Mouse (Mus musculus) hindbrain, postnatal 0 days (tissue): Measurements from ENCODE around the gene Myo15b. TPM values are rescaled to one million over a fixed set of nuclear protein-coding genes. Genes with fewer than 3 reads are reported as not detected.
A peak's percentile ranks its signal among the peaks of the same experiment; 100 is the strongest.

Source experiments
- ATAC-seq: fragments of 200-750 bp; cut with Nextera tagmentation; 2 replicates; pipeline ENCODE4 v1.8.0; 2017; ENCODE audit warnings: mild to moderate bottlenecking, moderate TSS enrichment, moderate library complexity
- DNase-seq: peaks from one replicate; pipeline ENCODE4 v3.0.0-alpha.2; 2015; ENCODE audit warnings: low spot score
- H3K27ac ChIP-seq: fragments of 300-500 bp; sonication (generic); 2 replicates; pipeline ENCODE4 v1.5.1; 2014; ENCODE audit warnings: mild to moderate bottlenecking
- H3K27me3 ChIP-seq: fragments of 300-500 bp; sonication (generic); 2 replicates; pipeline ENCODE4 v1.6.1; 2014; ENCODE audit warnings: low read length, mixed read lengths; ENCODE audit not compliant: insufficient read depth
- H3K36me3 ChIP-seq: fragments of 300-500 bp; sonication (generic); 2 replicates; pipeline ENCODE4 v1.6.1; 2014; ENCODE audit warnings: low read length, mixed read lengths; ENCODE audit not compliant: insufficient read depth
- H3K4me1 ChIP-seq: fragments of 300-500 bp; sonication (generic); 2 replicates; pipeline ENCODE4 v1.6.1; 2014; ENCODE audit warnings: antibody characterized with exemption, low read length, mixed read lengths; ENCODE audit not compliant: insufficient read depth
- H3K4me2 ChIP-seq: fragments of 300-500 bp; sonication (generic); 2 replicates; pipeline ENCODE4 v1.6.1; 2014; ENCODE audit warnings: low read depth, mild to moderate bottlenecking, low read length, moderate library complexity, mixed read lengths
- H3K4me3 ChIP-seq: fragments of 300-500 bp; sonication (generic); 2 replicates; pipeline ENCODE4 v1.5.1; 2014; ENCODE audit warnings: low read length
- H3K9ac ChIP-seq: fragments of 300-500 bp; sonication (generic); replicated peaks from 2 replicates; pipeline ENCODE4 v1.6.1; 2014; ENCODE audit warnings: mild to moderate bottlenecking, low read length, moderate library complexity, mixed read lengths
- H3K9me3 ChIP-seq: fragments of 300-500 bp; sonication (generic); 2 replicates; pipeline ENCODE4 v1.6.1; 2016; ENCODE audit warnings: low read length, mixed read lengths
- CTCF ChIP-seq: IDR thresholded peaks from 2 replicates; pipeline ENCODE4 v1.5.1; 2016; ENCODE audit warnings: antibody characterized with exemption, control low read depth, low read depth
- WGBS: fragments of 180-500 bp; shearing (Covaris S2); extraction: QIAGEN DNeasy Blood & Tissue Kit; methylation state at CpG from one replicate; pipeline ENCODE4 v1.1.7; 2014; 5-methylcytosine and 5-hydroxymethylcytosine counted together
- polyA plus RNA-seq: library from polyadenylated mRNA; unstranded; fragments of >200 nt; fragmentation: Nextera tagmentation; extraction: Ambion mirVana; gene quantifications from 2 replicates; pipeline ENCODE4 v1.2.1, GENCODE M21; 2015
- total RNA-seq: library from RNA; depleted of rRNA; stranded (reverse); fragments of >200 nt; gene quantifications from 2 replicates; pipeline ENCODE4 v1.2.3, GENCODE M21; 2014; rRNA removed

Myo15b gene
- total and polyA plus RNA-seq, 2 experiments from 2014 or later = 0.20 to 0.63 TPM

- no peak overlapping the region for H3K9ac ChIP-seq
- ATAC-seq = no peak
- 80% methylated on average over 3 of the region's 3 CpGs for WGBS
Observed at GRCm38 (mm10) chr11:115929818-115930217, 71.6 kb downstream of the Myo15b start.

GRCm38 (mm10) chr11:115931235-115931634 is 73.0 kb downstream of the Myo15b start:
- peaks cover 7% of the 10 kb centered on the region; the same call in 1 of the 2 replicates for H3K36me3 ChIP-seq

More at GRCm38 (mm10) chr11:115929818-115930217, 71.6 kb downstream of the Myo15b start:
- DNase-seq = no peak
- Histone ChIP-seq H3K27me3 (no peaks in the 10 kb centered on the region), H3K36me3 (peaks cover 3% of the 10 kb centered on the region; the same call in 1 of the 2 replicates), H3K27ac (no peak overlapping the region), H3K4me2 (no peak overlapping the region), H3K9me3 (no peaks in the 10 kb centered on the region), H3K4me3 (no peak overlapping the region), H3K4me1 (peaks cover 18% of the 10 kb centered on the region)
- no peak for TF ChIP-seq CTCF

GRCm38 (mm10) chr11:115933108-115933746 is 75.0 kb downstream of the Myo15b start, which contains the start of the genes Sap30bp and Recql5:
TSS of gene Sap30bp (plus strand) at chr11:115933282.
TSS of gene Recql5 (minus strand) at chr11:115933477.
- WGBS = under 1% methylated on average over 28 of the region's 28 CpGs
- peaks cover 18% of the 10 kb centered on the region for H3K4me1 ChIP-seq
- peak within 1 kb of the TSS; percentile 86 for H3K4me2 ChIP-seq
- H3K9ac ChIP-seq = peak within 1 kb of the TSS; percentile 80
- peak; percentile 100 for DNase-seq
- no peak for TF ChIP-seq CTCF
- peaks cover 12% of the 10 kb centered on the region; the same call in 1 of the 2 replicates for H3K36me3 ChIP-seq
- peak within 1 kb of the TSS; percentile 65; the same call in 1 of the 2 replicates for H3K27ac ChIP-seq
- peak within 1 kb of the TSS; percentile 87 for H3K4me3 ChIP-seq
- ATAC-seq = peak; percentile 100
- H3K9me3 ChIP-seq = no peaks in the 10 kb centered on the region
- no peaks in the 10 kb centered on the region for H3K27me3 ChIP-seq

More at GRCm38 (mm10) chr11:115931235-115931634, 73.0 kb downstream of the Myo15b start:
- WGBS = 75% methylated on average over 3 of the region's 3 CpGs
- no peak for ATAC-seq
- no peak overlapping the region for H3K4me3 ChIP-seq
- no peak overlapping the region for H3K4me2 ChIP-seq
- H3K4me1 ChIP-seq = peaks cover 18% of the 10 kb centered on the region
- TF ChIP-seq CTCF = no peak
- H3K9me3 ChIP-seq = no peaks in the 10 kb centered on the region
- no peak for DNase-seq
- H3K27ac ChIP-seq = no peak overlapping the region
- H3K27me3 ChIP-seq = no peaks in the 10 kb centered on the region
- no peak overlapping the region for H3K9ac ChIP-seq

- Histone ChIP-seq H3K36me3 (peaks cover 14% of the 10 kb centered on the region; the same call in 1 of the 2 replicates), H3K4me2 (peak overlapping the region; percentile 86), H3K27me3 (no peaks in the 10 kb centered on the region), H3K9me3 (no peaks in the 10 kb centered on the region), H3K4me1 (peaks cover 18% of the 10 kb centered on the region), H3K27ac (peak overlapping the region; percentile 65; the same call in 1 of the 2 replicates), H3K9ac (peak overlapping the region; percentile 80), H3K4me3 (peak overlapping the region; percentile 87)
- no peak for TF ChIP-seq CTCF
- DNase-seq (no peak), ATAC-seq (peak; percentile 59)
- WGBS = under 1% methylated on average over 16 of the region's 16 CpGs
Observed at GRCm38 (mm10) chr11:115933747-115934110, 75.5 kb downstream of the Myo15b start.

- Histone ChIP-seq H3K36me3 (peaks cover 19% of the 10 kb centered on the region), H3K9ac (no peak overlapping the region), H3K4me3 (no peak overlapping the region), H3K27me3 (no peaks in the 10 kb centered on the region), H3K27ac (no peak overlapping the region), H3K4me2 (no peak overlapping the region), H3K4me1 (no peaks in the 10 kb centered on the region; the same call in 1 of the 2 replicates), H3K9me3 (no peaks in the 10 kb centered on the region)
- DNase-seq (peak; percentile 89), ATAC-seq (no peak)
- peak; percentile 86 for TF ChIP-seq CTCF
- WGBS = 38% methylated on average over 6 of the region's 6 CpGs
Observed at GRCm38 (mm10) chr11:115939690-115940329, 81.6 kb downstream of the Myo15b start.

- 81% methylated on average over 7 of the region's 7 CpGs for WGBS
- Histone ChIP-seq H3K4me3 (no peak overlapping the region), H3K4me1 (no peaks in the 10 kb centered on the region), H3K9ac (no peak overlapping the region), H3K27me3 (no peaks in the 10 kb centered on the region), H3K36me3 (peaks cover 13% of the 10 kb centered on the region), H3K9me3 (no peaks in the 10 kb centered on the region), H3K4me2 (no peak overlapping the region), H3K27ac (no peak overlapping the region)
- DNase-seq (no peak), ATAC-seq (no peak)
- peak; percentile 39 for TF ChIP-seq CTCF
Observed at GRCm38 (mm10) chr11:115941980-115942379, 83.8 kb downstream of the Myo15b start.

Other genes with a start within 250 kb of the Myo15b start
- 13.2 and 16.7 TPM in 2 replicates for gene Mif4gd, start 245.4 kb upstream of the Myo15b start, total RNA-seq
- gene Mif4gd, start 245.4 kb upstream of the Myo15b start, polyA plus RNA-seq = 19.2 and 22.7 TPM in 2 replicates
- gene Slc25a19, start 230.1 kb upstream of the Myo15b start, total RNA-seq = 29.0 and 29.5 TPM in 2 replicates
- 41.2 and 41.8 TPM in 2 replicates for gene Slc25a19, start 230.1 kb upstream of the Myo15b start, polyA plus RNA-seq
- 68.0 and 76.6 TPM in 2 replicates for gene Grb2, start 149.8 kb upstream of the Myo15b start, total RNA-seq
- gene Grb2, start 149.8 kb upstream of the Myo15b start, polyA plus RNA-seq = 139 and 159 TPM in 2 replicates
- 42.4 and 42.6 TPM in 2 replicates for gene Tmem94, start 93.0 kb upstream of the Myo15b start, total RNA-seq
- gene Tmem94, start 93.0 kb upstream of the Myo15b start, polyA plus RNA-seq = 12.5 and 16.1 TPM in 2 replicates
- 24.4 and 39.2 TPM in 2 replicates for gene Caskin2, start 44.8 kb upstream of the Myo15b start, total RNA-seq
- gene Caskin2, start 44.8 kb upstream of the Myo15b start, polyA plus RNA-seq = 7.7 and 8.0 TPM in 2 replicates
- 22.5 and 34.6 TPM in 2 replicates for gene Tsen54, start 43.7 kb upstream of the Myo15b start, total RNA-seq
- gene Tsen54, start 43.7 kb upstream of the Myo15b start, polyA plus RNA-seq = 18.0 and 18.8 TPM in 2 replicates
- gene Llgl2, start 34.4 kb upstream of the Myo15b start, total RNA-seq = 1.6 and 2.1 TPM in 2 replicates
- 1.5 and 1.8 TPM in 2 replicates for gene Llgl2, start 34.4 kb upstream of the Myo15b start, polyA plus RNA-seq
- gene Smim5, start 41.6 kb downstream of the Myo15b start, total RNA-seq = 2.0 and 2.5 TPM in 2 replicates
- 2.7 and 3.7 TPM in 2 replicates for gene Smim5, start 41.6 kb downstream of the Myo15b start, polyA plus RNA-seq
- not detected in 2 replicates for gene Smim6, start 53.6 kb downstream of the Myo15b start, total RNA-seq
- 0.35 and 0.43 TPM in 2 replicates for gene Smim6, start 53.6 kb downstream of the Myo15b start, polyA plus RNA-seq
- gene Sap30bp, start 74.9 kb downstream of the Myo15b start, total RNA-seq = 46.4 and 52.8 TPM in 2 replicates
- 39.2 and 42.8 TPM in 2 replicates for gene Sap30bp, start 74.9 kb downstream of the Myo15b start, polyA plus RNA-seq
- gene Recql5, start 75.1 kb downstream of the Myo15b start, total RNA-seq = 11.4 and 14.3 TPM in 2 replicates
- 7.9 and 9.9 TPM in 2 replicates for gene Recql5, start 75.1 kb downstream of the Myo15b start, polyA plus RNA-seq
- gene Itgb4, start 116.3 kb downstream of the Myo15b start, total RNA-seq = 1.7 and 3.1 TPM in 2 replicates
- 2.2 and 2.8 TPM in 2 replicates for gene Itgb4, start 116.3 kb downstream of the Myo15b start, polyA plus RNA-seq
- 51.5 and 52.3 TPM in 2 replicates for gene Galk1, start 154.3 kb downstream of the Myo15b start, total RNA-seq
- 60.3 and 61.7 TPM in 2 replicates for gene Galk1, start 154.3 kb downstream of the Myo15b start, polyA plus RNA-seq
- gene H3f3b, start 169.6 kb downstream of the Myo15b start, total RNA-seq = 603 and 627 TPM in 2 replicates
- gene H3f3b, start 169.6 kb downstream of the Myo15b start, polyA plus RNA-seq = 2,179 and 2,253 TPM in 2 replicates
- gene Unk, start 171.9 kb downstream of the Myo15b start, total RNA-seq = 47.1 and 50.2 TPM in 2 replicates
- gene Unk, start 171.9 kb downstream of the Myo15b start, polyA plus RNA-seq = 22.8 and 24.5 TPM in 2 replicates
- 0.65 and 1.3 TPM in 2 replicates for gene Unc13d, start 219.6 kb downstream of the Myo15b start, total RNA-seq
- gene Unc13d, start 219.6 kb downstream of the Myo15b start, polyA plus RNA-seq = 0.65 and 0.96 TPM in 2 replicates
- 146 and 171 TPM in 2 replicates for gene Wbp2, start 228.6 kb downstream of the Myo15b start, total RNA-seq
- 206 and 234 TPM in 2 replicates for gene Wbp2, start 228.6 kb downstream of the Myo15b start, polyA plus RNA-seq